Mouse (Mus musculus) CH12.LX (cell line): Measurements from ENCODE around the gene Sgpp1. TPM values are rescaled to one million over a fixed set of nuclear protein-coding genes. Genes with fewer than 3 reads are reported as not detected.

ENCODE experiments used
- DNase-seq: peaks from one replicate; pipeline ENCODE4 v3.0.0-alpha.2; 2013; ENCODE audit errors: extremely low read depth
- H3K27ac ChIP-seq: 2 replicates; pipeline ENCODE4 v1.5.1; 2012; ENCODE audit warnings: low read depth, mild to moderate bottlenecking, control low read depth, moderate library complexity; ENCODE audit not compliant: insufficient read depth
- H3K27me3 ChIP-seq: replicated peaks from 2 replicates; pipeline ENCODE3; 2012; ENCODE audit warnings: inconsistent platforms
- H3K36me3 ChIP-seq, 2 experiments: replicated peaks in 1 of 2; 2 replicates each; pipeline versions ENCODE3 to v1.6.1; 2012; ENCODE audit warnings: inconsistent platforms in 1 of 2, low read length in 1 of 2, mild to moderate bottlenecking in 1 of 2, mixed read lengths in 1 of 2, moderate library complexity in 1 of 2; ENCODE audit not compliant: control insufficient read depth in 1 of 2, insufficient read depth in 1 of 2
- H3K4me1 ChIP-seq, 2 experiments: 2 replicates each; pipeline ENCODE4 v1.6.1; 2012; ENCODE audit warnings: inconsistent platforms in 1 of 2, moderate library complexity in 1 of 2; ENCODE audit not compliant: insufficient read depth in 2 of 2, control insufficient read depth in 1 of 2
- H3K4me2 ChIP-seq: 2 replicates; pipeline ENCODE4 v1.6.1; 2012; ENCODE audit warnings: low read depth, mild to moderate bottlenecking, control low read depth; ENCODE audit not compliant: poor library complexity, insufficient read depth, severe bottlenecking
- H3K4me3 ChIP-seq, 3 experiments: fragments of 150-350 bp in 1 of 3; sonication (generic) in 1 of 3; replicated peaks in 1 of 3; 2 replicates each; pipeline versions ENCODE3 to v1.5.1; 2011 to 2012; ENCODE audit warnings: low read depth in 2 of 3, low read length in 2 of 3, mild to moderate bottlenecking in 2 of 3, moderate library complexity in 2 of 3, control low read depth in 1 of 3, improper control_type of control experiment in 1 of 3, inconsistent platforms in 1 of 3, mixed read lengths in 1 of 3; ENCODE audit not compliant: poor library complexity in 1 of 3
- H3K79me2 ChIP-seq: replicated peaks from 2 replicates; pipeline ENCODE4 v1.6.1; 2012; ENCODE audit warnings: mild to moderate bottlenecking, moderate library complexity; ENCODE audit not compliant: control insufficient read depth, poor library complexity, insufficient read depth, severe bottlenecking; ENCODE audit errors: extremely low read depth
- H3K9ac ChIP-seq: 2 replicates; pipeline ENCODE4 v1.6.1; 2012; ENCODE audit warnings: low read depth, mild to moderate bottlenecking, control low read depth, moderate library complexity; ENCODE audit not compliant: insufficient read depth
- H3K9me3 ChIP-seq: replicated peaks from 2 replicates; pipeline ENCODE3; 2012; ENCODE audit warnings: low read length, inconsistent platforms, mixed read lengths
- BHLHE40 ChIP-seq: IDR thresholded peaks from 2 replicates; pipeline ENCODE4 v1.6.1; 2011; ENCODE audit warnings: mild to moderate bottlenecking, low read depth, low read length, improper control_type of control experiment
- CHD1 ChIP-seq: IDR thresholded peaks from 2 replicates; pipeline ENCODE4 v1.6.1; 2012; ENCODE audit warnings: low read depth, low read length, improper control_type of control experiment, inconsistent platforms
- CTCF ChIP-seq, 2 experiments: IDR thresholded peaks in 1 of 2; conservative IDR thresholded peaks in 1 of 2; 2 replicates each; pipeline ENCODE4 v1.5.1; 2011 to 2012; ENCODE audit warnings: low read depth in 2 of 2, low read length in 2 of 2, improper control_type of control experiment in 1 of 2, inconsistent platforms in 1 of 2, mild to moderate bottlenecking in 1 of 2, moderate library complexity in 1 of 2
- ELF1 ChIP-seq: IDR thresholded peaks from 2 replicates; pipeline ENCODE4 v1.6.1; 2014; ENCODE audit warnings: low read depth, mild to moderate bottlenecking, inconsistent platforms, low read length, improper control_type of control experiment
- EP300 ChIP-seq: IDR thresholded peaks from 2 replicates; pipeline ENCODE4 v1.6.1; 2011; ENCODE audit warnings: low read length, improper control_type of control experiment
- GABPA ChIP-seq: IDR thresholded peaks from 2 replicates; pipeline ENCODE4 v1.6.1; 2012; ENCODE audit warnings: low read depth, low read length, improper control_type of control experiment, inconsistent platforms; ENCODE audit not compliant: insufficient replicate concordance
- HCFC1 ChIP-seq: IDR thresholded peaks from 2 replicates; pipeline ENCODE4 v1.6.1; 2012; ENCODE audit warnings: low read depth, mild to moderate bottlenecking, inconsistent platforms, low read length, improper control_type of control experiment
- IRF4 ChIP-seq: IDR thresholded peaks from 2 replicates; pipeline ENCODE4 v1.6.1; 2014; ENCODE audit warnings: low read depth, mild to moderate bottlenecking, inconsistent platforms, low read length, improper control_type of control experiment
- JUN ChIP-seq: IDR thresholded peaks from 2 replicates; pipeline ENCODE4 v1.6.1; 2011; ENCODE audit warnings: low read depth, mild to moderate bottlenecking, low read length, improper control_type of control experiment, moderate library complexity; ENCODE audit not compliant: insufficient read depth
- KAT2A ChIP-seq: IDR thresholded peaks from 2 replicates; pipeline ENCODE4 v1.6.1; 2012; ENCODE audit warnings: low read length, improper control_type of control experiment, inconsistent platforms; ENCODE audit not compliant: insufficient replicate concordance
- MAX ChIP-seq: IDR thresholded peaks from 2 replicates; pipeline ENCODE4 v1.6.1; 2011; ENCODE audit warnings: low read length, improper control_type of control experiment
- MAZ ChIP-seq: IDR thresholded peaks from 2 replicates; pipeline ENCODE4 v1.6.1; 2012; ENCODE audit warnings: low read depth, mild to moderate bottlenecking, inconsistent platforms, low read length, improper control_type of control experiment, moderate library complexity
- MYC ChIP-seq: IDR thresholded peaks from 2 replicates; pipeline ENCODE4 v1.6.1; 2011; ENCODE audit warnings: low read depth, mild to moderate bottlenecking, improper control_type of control experiment, low read length
- NELFE ChIP-seq: IDR thresholded peaks from 2 replicates; pipeline ENCODE4 v1.6.1; 2011; ENCODE audit warnings: low read depth, low read length, improper control_type of control experiment
- NRF1 ChIP-seq: IDR thresholded peaks from 2 replicates; pipeline ENCODE4 v1.6.1; 2014; ENCODE audit warnings: low read depth, mild to moderate bottlenecking, inconsistent platforms, low read length, improper control_type of control experiment, moderate library complexity
- RCOR1 ChIP-seq: conservative IDR thresholded peaks from 2 replicates; pipeline ENCODE4 v1.6.1; 2012; ENCODE audit warnings: low read depth, mild to moderate bottlenecking, inconsistent platforms, low read length, improper control_type of control experiment
- SIN3A ChIP-seq: IDR thresholded peaks from 2 replicates; pipeline ENCODE4 v1.6.1; 2012; ENCODE audit warnings: low read length, improper control_type of control experiment, inconsistent platforms
- USF2 ChIP-seq: conservative IDR thresholded peaks from 2 replicates; pipeline ENCODE4 v1.6.1; 2011; ENCODE audit warnings: low read depth, low read length, improper control_type of control experiment
- ZC3H11A ChIP-seq: IDR thresholded peaks from 2 replicates; pipeline ENCODE4 v1.6.1; 2012; ENCODE audit warnings: low read depth, mild to moderate bottlenecking, inconsistent platforms, low read length, improper control_type of control experiment
- ZKSCAN1 ChIP-seq: IDR thresholded peaks from 2 replicates; pipeline ENCODE4 v1.6.1; 2012; ENCODE audit warnings: low read depth, inconsistent platforms, low read length, improper control_type of control experiment, borderline replicate concordance
- ZMIZ1 ChIP-seq: IDR thresholded peaks from 2 replicates; pipeline ENCODE4 v1.6.1; 2012; ENCODE audit warnings: low read depth, mild to moderate bottlenecking, inconsistent platforms, low read length, improper control_type of control experiment
- ZNF384 ChIP-seq: IDR thresholded peaks from 2 replicates; pipeline ENCODE4 v1.6.1; 2012; ENCODE audit warnings: low read depth, low read length, improper control_type of control experiment, inconsistent platforms
- dilution Hi-C: fragments of 300-500 bp; cut with MboI; formaldehyde crosslinking; loops from 2 replicates; pipeline ENCODE4 v1.14.3; 2020; ENCODE audit warnings: low sequenced_read_pairs; ENCODE audit not compliant: extremely low pct_unique_long_range_greater_than_20kb, extremely low pct_ligation_motif_present
- in situ Hi-C: fragments of 300-500 bp; cut with MboI; formaldehyde crosslinking; loops from 3 replicates; pipeline ENCODE4 v1.14.3; 2019; ENCODE audit warnings: low sequenced_read_pairs, low pct_ligation_motif_present, low pct_unique_long_range_greater_than_20kb, mixed read lengths
- polyA plus RNA-seq: library from polyadenylated mRNA; unstranded; fragments of >175 nt; gene quantifications from 2 replicates; pipeline ENCODE4 v1.2.1, GENCODE M21; 2012; ENCODE audit warnings: low read depth; ENCODE audit not compliant: insufficient read length
- total RNA-seq, 2 experiments: library from RNA; depleted of rRNA; stranded (reverse); fragments of 300-350 nt in 1 of 2; fragments of >200 nt in 1 of 2; gene quantifications; 2 replicates each; pipeline ENCODE4 v1.2.3; 2012 to 2014

Gene Sgpp1
- total and polyA plus RNA-seq, 3 experiments, result 17.3 to 43.9 (median 23.6) TPM

- Histone ChIP-seq H3K9ac (no peak overlapping the region), H3K4me1 (no peaks in the 10 kb centered on the region), H3K27ac (no peak overlapping the region), H3K27me3 (no peaks in the 10 kb centered on the region), H3K36me3 (no peaks in the 10 kb centered on the region), H3K4me2 (no peak overlapping the region), H3K9me3 (peaks cover 7% of the 10 kb centered on the region), H3K4me3 (no peak overlapping the region), H3K79me2 (no peaks in the 10 kb centered on the region)
- dilution Hi-C loops (no loop called here), in situ Hi-C loops (loop anchor here (10.0 kb wide), 1 partner anchor 307 kb away; no protein-coding TSS in a partner anchor)
- no peak for TF ChIP-seq ZNF384
- no peak for TF ChIP-seq MYC
- no peak for TF ChIP-seq CHD1
- TF ChIP-seq ZC3H11A, result no peak
- no peak for TF ChIP-seq ZMIZ1
- no peak for TF ChIP-seq NRF1
- TF ChIP-seq KAT2A, result no peak
- no peak for TF ChIP-seq MAX
- TF ChIP-seq RCOR1, result no peak
- no peak for DNase-seq
These were observed 35.9 kb upstream of the Sgpp1 start for GRCm38 (mm10) chr12:75771410-75771809.

GRCm38 (mm10) chr12:75766885-75767317 is 31.4 kb upstream of the Sgpp1 start:
- in situ Hi-C loops (no loop called here), dilution Hi-C loops (no loop called here)
- H3K9me3 ChIP-seq, result no peaks in the 10 kb centered on the region
- no peaks in the 10 kb centered on the region for H3K27me3 ChIP-seq
- DNase-seq, result no peak
- no peaks in the 10 kb centered on the region for H3K36me3 ChIP-seq
- H3K4me2 ChIP-seq, result no peak overlapping the region
- no peak overlapping the region for H3K27ac ChIP-seq
- H3K9ac ChIP-seq, result no peak overlapping the region
- H3K4me1 ChIP-seq, result no peaks in the 10 kb centered on the region
- no peak overlapping the region for H3K4me3 ChIP-seq
- TF ChIP-seq EP300 (no peak), KAT2A (no peak), USF2 (no peak), ZKSCAN1 (no peak), MYC (no peak), GABPA (no peak), NRF1 (no peak), IRF4 (no peak), JUN (no peak), ELF1 (no peak), ZC3H11A (no peak), HCFC1 (no peak), BHLHE40 (no peak), SIN3A (no peak), MAZ (no peak), NELFE (no peak), CTCF (conservative IDR thresholded peaks at IDR 0.05 in 1 of 2, IDR thresholded peaks at IDR 0.05 in 1 of 2; ENCODE audit: low read depth in 2 of 2, low read length in 2 of 2) (no peak)
- TF ChIP-seq, all 38 proteins: peak for 0
- H3K79me2 ChIP-seq, result no peaks in the 10 kb centered on the region
